Mouse (Mus musculus) brown adipose tissue, adult 24 weeks (tissue): Measurements from ENCODE around the gene Cenpx. TPM values are rescaled to one million over a fixed set of nuclear protein-coding genes. Genes with fewer than 3 reads are reported as not detected.
"Not testable (repeated sequence)": the region's sequence is repeated elsewhere in the genome, so short reads cannot be mapped to it uniquely, and the experiment has no call there.

ENCODE experiments used
- H3K27ac ChIP-seq: fragments of 200-500 bp; replicated peaks from 2 replicates; pipeline ENCODE4 v1.5.1; 2012; ENCODE audit warnings: low read depth, mild to moderate bottlenecking, low read length
- H3K4me1 ChIP-seq: fragments of 200-500 bp; 2 replicates; pipeline ENCODE4 v1.6.1; 2012; ENCODE audit warnings: low read length, mixed read lengths; ENCODE audit not compliant: control insufficient read depth, insufficient read depth, insufficient read length
- H3K4me3 ChIP-seq: fragments of 200-500 bp; 2 replicates; pipeline ENCODE4 v1.5.1; 2012; ENCODE audit warnings: low read depth, mild to moderate bottlenecking, low read length, moderate library complexity; ENCODE audit not compliant: insufficient read depth
- polyA plus RNA-seq: library from polyadenylated mRNA; stranded (reverse); fragments of >200 nt; gene quantifications from 2 replicates; pipeline ENCODE4 v1.2.4, GENCODE M21; 2012; ENCODE audit not compliant: missing spikeins, insufficient read depth, insufficient read length

The Cenpx gene
- polyA plus RNA-seq, 1 experiment, result 68.4 TPM

DNA sequence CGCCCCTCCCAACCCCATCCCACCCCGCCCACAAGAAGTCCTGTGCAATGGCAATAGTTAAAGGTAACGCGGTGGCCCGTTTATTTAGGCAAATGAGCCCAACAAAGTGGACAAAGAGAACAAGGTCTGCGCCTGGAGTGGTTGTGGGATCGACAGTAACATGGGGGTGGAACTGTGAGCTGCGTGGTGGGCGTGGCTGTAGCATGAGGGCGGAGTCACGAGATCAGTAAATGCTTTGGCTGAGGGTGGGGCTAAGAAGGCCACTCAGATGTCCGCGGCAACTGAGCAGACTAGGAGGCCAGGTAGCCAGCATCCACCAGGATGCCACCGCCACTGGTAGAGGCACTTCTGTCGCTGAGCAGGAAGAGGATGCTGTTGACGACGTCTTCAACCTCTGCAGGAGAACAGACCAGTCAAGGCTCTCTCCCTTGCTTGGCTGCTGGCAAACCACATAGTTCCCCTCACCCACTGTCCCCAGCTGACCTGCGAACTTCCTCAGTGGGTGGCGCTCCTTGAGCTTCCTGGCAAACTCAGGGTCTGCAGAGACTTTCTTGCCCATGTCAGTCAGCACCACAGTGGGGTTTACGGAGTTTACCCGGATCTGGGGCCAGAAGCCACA is 16.0 kb upstream of the Cenpx start:
- H3K4me3 ChIP-seq, result not testable (repeated sequence)

DNA sequence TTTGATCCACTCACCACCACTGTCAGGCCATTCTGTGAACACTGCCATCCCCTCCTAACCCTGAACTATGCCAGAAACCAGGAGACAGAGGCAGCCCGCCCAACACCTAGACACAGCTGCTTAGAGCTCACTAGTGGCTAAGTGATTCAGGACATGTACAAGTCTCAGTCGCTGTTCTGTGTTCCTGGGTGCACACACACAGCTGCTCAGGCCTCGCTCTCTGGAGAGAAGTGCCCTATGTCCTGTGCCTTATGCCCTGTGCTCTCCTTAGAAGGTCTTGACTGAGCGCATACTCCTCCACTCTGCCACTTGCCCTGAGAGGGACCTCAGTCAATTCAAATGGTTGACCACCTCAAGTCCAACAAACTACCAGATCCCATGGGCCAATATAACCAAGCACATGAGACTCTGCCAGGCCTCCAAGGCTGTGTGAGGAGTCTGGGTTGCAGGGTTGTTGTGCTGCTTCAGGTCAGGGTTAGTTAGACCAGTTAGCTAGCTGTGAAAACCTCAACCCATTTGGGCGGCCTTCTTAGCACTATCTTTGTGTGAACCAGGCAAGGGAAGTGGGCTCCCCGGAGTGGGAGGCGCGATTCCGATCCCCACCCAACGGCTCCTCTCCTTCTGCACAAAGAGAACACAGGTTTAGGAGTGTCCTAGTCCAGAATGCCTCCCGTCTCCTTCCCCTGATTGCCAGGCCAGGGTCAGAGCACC is 15.1 kb upstream of the Cenpx start:
- Histone ChIP-seq H3K4me1 (peaks cover 16% of the 10 kb centered on the region), H3K4me3 (no peak overlapping the region), H3K27ac (no peak overlapping the region)

More for the DNA sequence above, 16.0 kb upstream of the Cenpx start:
- peaks cover 16% of the 10 kb centered on the region for H3K4me1 ChIP-seq
- not testable (repeated sequence) for H3K27ac ChIP-seq

GRCm38 (mm10) chr11:120727564-120727963 is 14.0 kb upstream of the Cenpx start:
- no peak overlapping the region for H3K27ac ChIP-seq
- no peak overlapping the region for H3K4me3 ChIP-seq
- peaks cover 8% of the 10 kb centered on the region for H3K4me1 ChIP-seq

DNA sequence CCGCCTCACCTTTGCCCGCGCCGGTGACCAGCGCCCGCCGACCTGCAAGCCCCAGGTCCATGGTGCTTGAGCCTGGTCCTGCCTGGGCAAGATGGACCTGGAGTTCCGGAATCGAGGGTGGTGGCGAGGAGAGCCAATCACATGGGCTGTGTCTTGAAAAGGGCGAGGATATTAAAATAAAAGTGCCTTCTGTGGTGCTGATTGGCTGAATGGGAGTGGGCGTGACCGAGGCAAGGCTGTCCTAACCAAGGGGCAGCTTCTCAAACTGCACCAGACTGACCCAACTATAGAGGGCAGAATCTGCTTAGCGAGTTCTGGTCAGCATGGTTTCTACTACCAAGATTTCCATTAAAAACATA is 13.6 kb upstream of the Cenpx start, which contains the start of gene Dcxr:
TSS of gene Dcxr (minus strand) at position 113 of the 359 bp plus-strand sequence.
- peak within 1 kb of the TSS; percentile 62 for H3K4me3 ChIP-seq
- H3K4me1 ChIP-seq, result peaks cover 5% of the 10 kb centered on the region
- H3K27ac ChIP-seq, result no peak within 1 kb of the TSS

GRCm38 (mm10) chr11:120726243-120727168 is 13.0 kb upstream of the Cenpx start:
- H3K4me1 ChIP-seq, result peaks cover 5% of the 10 kb centered on the region
- H3K27ac ChIP-seq, result no peak overlapping the region
- H3K4me3 ChIP-seq, result peak overlapping the region; percentile 62

DNA sequence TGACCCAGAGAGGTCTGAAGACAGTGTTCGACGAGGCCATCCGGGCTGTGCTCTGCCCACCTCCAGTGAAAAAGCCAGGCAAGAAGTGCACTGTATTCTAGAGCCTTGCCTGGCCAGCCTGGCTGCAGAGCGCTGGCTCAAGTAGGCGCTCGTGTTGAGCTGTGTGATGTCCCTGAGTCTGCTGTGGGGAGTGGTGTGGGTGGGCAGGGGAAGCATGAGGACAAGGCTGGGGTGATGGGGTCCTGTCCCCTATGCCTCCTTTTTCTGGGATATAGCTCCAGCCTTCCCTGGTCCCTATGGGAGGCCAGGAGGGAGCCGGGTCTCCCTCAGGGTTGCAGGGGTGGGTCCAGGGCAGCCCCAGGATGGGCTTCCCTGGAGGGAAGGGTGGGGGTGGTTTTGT is 10.0 kb upstream of the Cenpx start:
- H3K4me3 ChIP-seq, result no peak overlapping the region
- H3K4me1 ChIP-seq, result no peaks in the 10 kb centered on the region; the same call in 1 of the 2 replicates
- H3K27ac ChIP-seq, result no peak overlapping the region

DNA sequence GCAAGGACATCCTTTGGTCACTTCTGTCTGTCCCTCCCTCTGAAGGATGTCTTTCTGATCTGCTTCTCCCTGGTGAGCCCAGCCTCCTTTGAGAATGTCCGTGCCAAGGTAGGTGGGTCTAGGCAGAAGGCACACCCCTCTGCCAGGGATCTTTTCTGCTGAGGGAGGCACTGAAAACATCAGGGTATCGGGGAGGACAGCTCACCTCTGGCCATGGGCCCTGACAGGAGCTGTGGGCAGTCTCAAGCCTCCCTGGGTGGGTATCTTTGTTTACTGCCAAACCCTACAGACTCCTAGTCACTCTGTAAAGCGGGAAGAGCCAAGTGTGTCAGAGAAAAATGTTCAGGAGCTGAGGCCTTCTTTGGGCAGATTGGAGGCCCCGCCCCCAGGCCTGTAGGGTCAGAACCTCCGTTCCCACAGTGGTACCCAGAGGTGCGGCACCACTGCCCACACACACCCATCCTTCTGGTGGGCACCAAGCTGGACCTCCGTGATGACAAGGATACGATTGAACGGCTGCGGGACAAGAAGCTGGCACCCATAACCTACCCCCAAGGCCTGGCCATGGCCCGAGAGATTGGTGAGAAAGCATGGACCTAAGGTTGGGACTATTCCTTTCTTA is 9.3 kb upstream of the Cenpx start:
- Histone ChIP-seq H3K4me1 (no peaks in the 10 kb centered on the region; the same call in 1 of the 2 replicates), H3K27ac (no peak overlapping the region), H3K4me3 (no peak overlapping the region)

DNA sequence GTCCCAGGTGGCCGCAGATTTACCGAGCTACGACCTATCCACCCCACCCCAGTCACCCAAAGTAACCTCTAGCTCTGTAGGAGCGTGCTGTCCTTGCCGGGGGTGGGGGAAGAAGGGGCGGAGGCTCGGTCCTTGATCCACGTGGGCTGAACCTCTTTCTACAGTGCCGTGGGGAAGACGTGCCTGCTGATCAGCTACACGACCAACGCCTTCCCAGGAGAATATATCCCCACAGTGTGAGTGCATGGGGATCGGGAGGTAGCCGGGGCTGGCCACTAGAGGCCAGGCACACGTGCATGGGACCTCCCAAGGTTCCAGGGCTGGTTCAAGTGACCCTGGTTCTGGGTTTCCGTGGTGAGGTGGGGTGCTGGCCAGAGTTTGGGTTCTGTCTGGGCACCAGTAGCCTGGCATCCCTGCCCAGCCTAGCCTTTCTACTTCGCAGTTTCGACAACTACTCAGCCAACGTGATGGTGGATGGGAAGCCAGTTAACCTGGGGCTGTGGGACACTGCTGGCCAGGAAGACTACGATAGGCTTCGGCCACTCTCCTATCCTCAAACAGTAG is 8.6 kb upstream of the Cenpx start:
- H3K4me3 ChIP-seq, result peak overlapping the region; percentile 52
- no peak overlapping the region for H3K27ac ChIP-seq
- H3K4me1 ChIP-seq, result no peaks in the 10 kb centered on the region; the same call in 1 of the 2 replicates

GRCm38 (mm10) chr11:120721124-120722066 is 7.9 kb upstream of the Cenpx start, which contains the start of gene Rac3:
Rac3 (plus strand) TSS chr11:120721470.
- Histone ChIP-seq H3K4me1 (no peaks in the 10 kb centered on the region; the same call in 1 of the 2 replicates), H3K27ac (no peak within 1 kb of the TSS)

GRCm38 (mm10) chr11:120720450-120720849 is 6.9 kb upstream of the Cenpx start:
- no peaks in the 10 kb centered on the region; the same call in 1 of the 2 replicates for H3K4me1 ChIP-seq
- H3K27ac ChIP-seq, result no peak overlapping the region
- peak overlapping the region; percentile 52 for H3K4me3 ChIP-seq

More at GRCm38 (mm10) chr11:120721124-120722066, 7.9 kb upstream of the Cenpx start, which contains the start of gene Rac3:
- H3K4me3 ChIP-seq, result peak within 1 kb of the TSS; percentile 52

GRCm38 (mm10) chr11:120719841-120720376 is 6.4 kb upstream of the Cenpx start:
- no peaks in the 10 kb centered on the region; the same call in 1 of the 2 replicates for H3K4me1 ChIP-seq
- H3K27ac ChIP-seq, result no peak overlapping the region
- H3K4me3 ChIP-seq, result no peak overlapping the region

DNA sequence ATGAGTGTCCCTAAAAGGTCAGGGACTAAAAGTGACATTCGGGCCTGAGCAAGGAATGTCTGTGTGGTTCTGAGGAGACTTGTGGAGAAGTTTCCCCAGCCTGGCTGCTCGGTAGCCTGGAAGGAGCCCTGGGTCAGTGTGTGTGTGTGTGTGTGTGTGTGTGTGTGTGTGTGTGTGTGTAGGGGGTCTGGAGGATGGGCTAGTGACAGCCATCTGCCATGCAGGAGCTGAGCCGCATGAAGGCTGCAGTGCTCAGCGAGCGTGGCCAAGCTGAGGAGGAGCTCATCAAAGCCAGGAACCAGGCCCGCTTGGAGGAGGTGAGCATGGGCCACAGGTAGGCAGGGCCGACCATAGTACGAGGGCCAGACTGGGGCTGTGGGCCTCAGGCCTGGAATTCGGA is 5.7 kb upstream of the Cenpx start:
- Histone ChIP-seq H3K27ac (no peak overlapping the region), H3K4me1 (peaks cover 5% of the 10 kb centered on the region; the same call in 1 of the 2 replicates), H3K4me3 (no peak overlapping the region)

DNA sequence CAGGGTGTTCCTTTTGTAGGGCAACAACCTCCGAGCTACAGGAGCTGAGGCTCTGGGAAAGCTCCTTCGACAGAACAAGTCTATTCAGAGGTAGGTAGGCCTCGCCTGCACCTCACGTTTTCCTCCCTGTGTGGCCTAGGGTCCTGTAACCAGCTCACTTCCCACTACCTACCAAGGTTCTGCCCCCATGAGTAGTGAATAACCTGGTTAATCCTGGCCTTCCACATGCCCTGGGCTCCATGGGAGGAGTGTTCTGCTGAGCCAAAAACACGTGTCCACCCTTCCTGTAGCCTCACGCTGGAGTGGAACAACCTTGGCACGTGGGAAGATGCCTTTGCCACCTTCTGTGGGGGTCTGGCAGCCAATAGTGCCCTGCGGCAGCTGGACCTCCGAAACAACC is 1.6 kb upstream of the Cenpx start:
- H3K27ac ChIP-seq, result no peak overlapping the region
- peaks cover 6% of the 10 kb centered on the region; the same call in 1 of the 2 replicates for H3K4me1 ChIP-seq
- no peak overlapping the region; the same call in 1 of the 2 replicates for H3K4me3 ChIP-seq
